32 mouse cellular contexts compared by ENCODE assay signal in the genomic region with DNA sequence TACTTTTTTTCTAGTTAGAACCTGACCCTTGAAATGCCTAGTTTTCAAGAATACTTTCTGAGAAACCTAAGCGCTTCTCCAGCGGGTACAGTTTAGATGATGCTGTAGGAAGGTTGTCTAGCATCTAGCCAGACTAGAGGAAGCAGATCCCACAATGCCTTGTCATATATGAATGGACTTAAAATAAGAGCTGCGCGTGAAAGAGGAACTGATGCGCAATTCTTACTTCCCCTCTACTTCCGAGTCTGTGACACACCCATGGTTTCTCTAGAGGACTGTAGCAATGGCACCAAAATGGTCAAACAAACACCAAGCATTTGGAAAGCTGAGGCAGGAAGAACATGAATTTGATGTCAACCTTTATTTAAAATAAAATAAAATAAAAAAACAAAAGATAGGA.
DNase-seq lines count a peak whose midpoint lies in the region; ATAC-seq lines count a peak whose summit lies in the region.
"Had no signal": no experiment of that assay in that cellular context is flagged by ENCODE, and none has a peak within 500 bp of the region (broad histone marks: within the 10 kb centered on the region; RNA-seq: fewer than 3 reads in every experiment).

No protein-coding gene starts in this region.

- no peaks in the 10 kb centered on the region for H3K9me3 ChIP-seq in heart, embryonic 14.5 days (ENCODE audit: control insufficient read depth, low read length)
- no peaks in the 10 kb centered on the region for H3K9me3 ChIP-seq in heart, embryonic 11.5 days (replicated peaks; ENCODE audit: control insufficient read depth, low read length)
- H3K9me3 ChIP-seq: embryonic facial prominence, embryonic 10.5 days; embryonic facial prominence, embryonic 15.5 days; hindbrain, embryonic 10.5 days; hindbrain, embryonic 15.5 days; limb, embryonic 15.5 days; liver, embryonic 13.5 days; midbrain, embryonic 10.5 days; midbrain, embryonic 15.5 days; neural tube, embryonic 12.5 days had no signal

- 93% methylated on average over 6 of the region's 6 CpGs for WGBS in heart, embryonic 14.5 days
- WGBS in heart, embryonic 11.5 days (ENCODE audit: insufficient replicate concordance), result 93% methylated on average over 6 of the region's 6 CpGs

- no peaks in the 10 kb centered on the region for H3K27me3 ChIP-seq in heart, embryonic 14.5 days (ENCODE audit: control insufficient read depth, insufficient read depth, low read length)
- H3K27me3 ChIP-seq in heart, embryonic 11.5 days (ENCODE audit: control insufficient read depth, insufficient read depth, low read length), result no peaks in the 10 kb centered on the region
- H3K27me3 ChIP-seq: embryonic facial prominence, embryonic 15.5 days; forebrain, embryonic 12.5 days; hindbrain, embryonic 15.5 days; limb, embryonic 15.5 days; liver, embryonic 13.5 days; midbrain, embryonic 15.5 days; neural tube, embryonic 12.5 days had no signal

- H3K27ac ChIP-seq in heart, embryonic 14.5 days (replicated peaks in 1 of 2; ENCODE audit: control insufficient read depth in 1 of 2, insufficient read depth in 1 of 2, low read depth in 2 of 2, low read length in 2 of 2), result no peak overlapping the region
- H3K27ac ChIP-seq in heart, embryonic 11.5 days (ENCODE audit: low read depth, low read length), result no peak overlapping the region
- H3K27ac ChIP-seq: embryonic facial prominence, embryonic 10.5 days; embryonic facial prominence, embryonic 15.5 days; forebrain, embryonic 12.5 days; hindbrain, embryonic 10.5 days; hindbrain, embryonic 15.5 days; layer of hippocampus, adult 2 months; liver, embryonic 13.5 days; macrophage; midbrain, embryonic 10.5 days; midbrain, embryonic 15.5 days; neural tube, embryonic 12.5 days had no signal

- H3K36me3 ChIP-seq in heart, embryonic 14.5 days (ENCODE audit: control insufficient read depth, insufficient read depth, low read length), result no peaks in the 10 kb centered on the region
- H3K36me3 ChIP-seq in heart, embryonic 11.5 days (ENCODE audit: control insufficient read depth, insufficient read depth, low read length), result no peaks in the 10 kb centered on the region
- H3K36me3 ChIP-seq: embryonic facial prominence, embryonic 10.5 days; embryonic facial prominence, embryonic 15.5 days; forebrain, embryonic 12.5 days; hindbrain, embryonic 10.5 days; hindbrain, embryonic 15.5 days; limb, embryonic 15.5 days; liver, embryonic 13.5 days; midbrain, embryonic 10.5 days; midbrain, embryonic 15.5 days; neural tube, embryonic 12.5 days had no signal

- peaks cover 14 to 21% of the 10 kb centered on the region in 2 experiments for H3K4me1 ChIP-seq in heart, embryonic 14.5 days (ENCODE audit: control insufficient read depth in 2 of 2, insufficient read depth in 2 of 2, low read length in 2 of 2)
- peaks cover 13% of the 10 kb centered on the region for H3K4me1 ChIP-seq in heart, embryonic 11.5 days (ENCODE audit: control insufficient read depth, insufficient read depth, low read length)
- H3K4me1 ChIP-seq: embryonic facial prominence, embryonic 10.5 days; forebrain, embryonic 12.5 days; hindbrain, embryonic 10.5 days; hindbrain, embryonic 15.5 days; liver, embryonic 13.5 days; midbrain, embryonic 10.5 days; midbrain, embryonic 15.5 days; neural tube, embryonic 12.5 days had no signal

- H3K9ac ChIP-seq in heart, embryonic 14.5 days (ENCODE audit: low read length), result no peak overlapping the region
- no peak overlapping the region for H3K9ac ChIP-seq in heart, embryonic 11.5 days (ENCODE audit: low read depth, low read length)
- H3K9ac ChIP-seq: embryonic facial prominence, embryonic 15.5 days; forebrain, embryonic 12.5 days; hindbrain, embryonic 15.5 days; limb, embryonic 15.5 days; liver, embryonic 13.5 days; midbrain, embryonic 15.5 days; neural tube, embryonic 12.5 days had no signal

- ATAC-seq in heart, embryonic 14.5 days (ENCODE audit: insufficient number of reproducible peaks, insufficient read depth, low FRiP score, low read depth), result no peak
- no peak for ATAC-seq in heart, embryonic 11.5 days (replicated peaks; ENCODE audit: insufficient number of reproducible peaks, low FRiP score, low TSS enrichment)
- peak; percentile 67 for ATAC-seq in granulocyte monocyte progenitor cell, adult 5-6 weeks (replicated peaks; ENCODE audit: poor library complexity, severe bottlenecking)
- ATAC-seq in neutrophil, adult 5-6 weeks (ENCODE audit: extremely low read depth, insufficient number of reproducible peaks, low FRiP score, poor library complexity, severe bottlenecking), result peak; percentile 81
- ATAC-seq: activated CD4-positive, CD25-positive, alpha-beta regulatory T cell, adult 4 months; inflammation-experienced regulatory T-cells, adult 6 months; midbrain, embryonic 15.5 days had no signal

- peak overlapping the region; percentile 51; the same call in 1 of the 2 replicates for H3K4me2 ChIP-seq in heart, embryonic 14.5 days (ENCODE audit: low read length)
- H3K4me2 ChIP-seq in heart, embryonic 11.5 days, result no peak overlapping the region
- H3K4me2 ChIP-seq: embryonic facial prominence, embryonic 15.5 days; forebrain, embryonic 12.5 days; hindbrain, embryonic 15.5 days; limb, embryonic 15.5 days; liver, embryonic 13.5 days; midbrain, embryonic 15.5 days; neural tube, embryonic 12.5 days had no signal

- H3K4me3 ChIP-seq in heart, embryonic 14.5 days (ENCODE audit: control insufficient read depth in 1 of 2, insufficient read depth in 1 of 2, low read depth in 1 of 2, low read length in 2 of 2), result no peak overlapping the region
- no peak overlapping the region for H3K4me3 ChIP-seq in heart, embryonic 11.5 days (ENCODE audit: low read depth, low read length)
- H3K4me3 ChIP-seq: embryonic facial prominence, embryonic 10.5 days; embryonic facial prominence, embryonic 15.5 days; forebrain, embryonic 12.5 days; hindbrain, embryonic 10.5 days; hindbrain, embryonic 15.5 days; layer of hippocampus, adult 2 months; limb, embryonic 15.5 days; liver, embryonic 13.5 days; midbrain, embryonic 10.5 days; midbrain, embryonic 15.5 days; neural tube, embryonic 12.5 days had no signal

- DNase-seq in B cell, adult 2 months, result peak; percentile 17 to 24
- no peak for DNase-seq in Muller cell, postnatal 12 days (ENCODE audit: inconsistent ontology term)
- DNase-seq in layer of hippocampus, postnatal 25 days (ENCODE audit: extremely low spot score in 1 of 2, low spot score in 1 of 2), result no peak
- DNase-seq: adrenal gland, adult 2 months; cerebellum, adult 8-10 months; cerebellum, postnatal 25 days; gastrocnemius, postnatal 10 days; kidney, adult 11 months; kidney, postnatal 14 days; left cerebral cortex, postnatal 4 days; liver, embryonic 13.5 days; lung, adult 18-20 months; lung, postnatal 10 days; thymus, adult 18-20 months; thymus, postnatal 36 days had no signal

Comparison
In these comparisons a context has a peak if more than half of its experiments do, and no peak if none do; other contexts are left out.
1. ATAC-seq: peak in granulocyte monocyte progenitor cell, adult 5-6 weeks (single experiment) and neutrophil, adult 5-6 weeks (single experiment); none in heart, embryonic 14.5 days (single experiment) and heart, embryonic 11.5 days (single experiment).
2. DNase-seq: peak in B cell, adult 2 months (2 of 2); none in Muller cell, postnatal 12 days (single experiment) and layer of hippocampus, postnatal 25 days (0 of 2).